ENCODE assay signal across 7 mouse cellular contexts in genomic region chr10:126961757-126962156, GRCm38 (mm10). TPM values are rescaled to one million over a fixed set of nuclear protein-coding genes. Genes with fewer than 3 reads are reported as not detected.
DNase-seq lines count a peak whose midpoint lies in the region; ATAC-seq and TF ChIP-seq lines count a peak whose summit lies in the region.

No protein-coding gene starts in this region.

- H3K4me2 ChIP-seq in embryonic facial prominence, embryonic 15.5 days (replicated peaks), result peak overlapping the region; percentile 35
- no peak overlapping the region for H3K4me2 ChIP-seq in heart, postnatal 0 days (ENCODE audit: low read depth, low read length)
- H3K4me2 ChIP-seq in stomach, postnatal 0 days (replicated peaks; ENCODE audit: low read depth), result no peak overlapping the region

- H3K9ac ChIP-seq in embryonic facial prominence, embryonic 15.5 days, result no peak overlapping the region
- H3K9ac ChIP-seq in heart, postnatal 0 days (replicated peaks; ENCODE audit: low read depth, low read length), result 0 out of 2 replicates have a peak overlapping the region, but pooled peaks have one; percentile 11
- H3K9ac ChIP-seq in stomach, postnatal 0 days (ENCODE audit: low read length), result no peak overlapping the region

- H3K4me1 ChIP-seq in embryonic facial prominence, embryonic 15.5 days, result peaks cover 42% of the 10 kb centered on the region
- H3K4me1 ChIP-seq in heart, postnatal 0 days (ENCODE audit: control insufficient read depth, insufficient read depth), result peaks cover 20% of the 10 kb centered on the region
- peaks cover 4% of the 10 kb centered on the region; the same call in 1 of the 2 replicates for H3K4me1 ChIP-seq in stomach, postnatal 0 days (replicated peaks; ENCODE audit: control insufficient read depth, insufficient read depth)

- ATAC-seq in embryonic facial prominence, embryonic 15.5 days (ENCODE audit: insufficient number of reproducible peaks, low FRiP score, low TSS enrichment, low read depth), result no peak
- ATAC-seq in heart, postnatal 0 days (ENCODE audit: insufficient read depth, low read depth), result no peak
- ATAC-seq in stomach, postnatal 0 days (ENCODE audit: low FRiP score, low TSS enrichment), result peak; percentile 33

- H3K27ac ChIP-seq in embryonic facial prominence, embryonic 15.5 days (replicated peaks), result peak overlapping the region; percentile 97
- H3K27ac ChIP-seq in heart, postnatal 0 days (ENCODE audit: low read depth), result peak overlapping the region; percentile 75
- peak overlapping the region; percentile 74 for H3K27ac ChIP-seq in stomach, postnatal 0 days (replicated peaks)

- H3K4me3 ChIP-seq in embryonic facial prominence, embryonic 15.5 days (replicated peaks), result no peak overlapping the region
- H3K4me3 ChIP-seq in heart, postnatal 0 days (ENCODE audit: low read depth, low read length), result no peak overlapping the region
- H3K4me3 ChIP-seq in stomach, postnatal 0 days (ENCODE audit: low read depth, low read length), result no peak overlapping the region

- DNase-seq in ES-CJ7 (ENCODE audit: low read depth, low spot score), result peak; percentile 79
- peak; percentile 43 to 80 for DNase-seq in adrenal gland, adult (ENCODE audit: inconsistent age in 2 of 2, low spot score in 1 of 2)
- no peak for DNase-seq in heart, postnatal 0 days (ENCODE audit: low spot score)
- peak; percentile 47 to 63 for DNase-seq in layer of hippocampus, postnatal 36 days
- no peak for DNase-seq in stomach, postnatal 0 days (ENCODE audit: low spot score)
- DNase-seq in spleen, adult 12 weeks (ENCODE audit: low spot score), result no peak

- no peak for TF ChIP-seq CTCF in heart, postnatal 0 days (IDR thresholded peaks at IDR 0.05; ENCODE audit: low read depth)
- TF ChIP-seq CTCF in stomach, postnatal 0 days (IDR thresholded peaks at IDR 0.05; ENCODE audit: low read depth), result no peak

- H3K36me3 ChIP-seq in embryonic facial prominence, embryonic 15.5 days, result no peaks in the 10 kb centered on the region
- no peaks in the 10 kb centered on the region for H3K36me3 ChIP-seq in heart, postnatal 0 days (replicated peaks; ENCODE audit: control insufficient read depth, insufficient read depth, low read length)
- no peaks in the 10 kb centered on the region for H3K36me3 ChIP-seq in stomach, postnatal 0 days (ENCODE audit: control insufficient read depth, insufficient read depth, low read length)

- no peaks in the 10 kb centered on the region for H3K27me3 ChIP-seq in embryonic facial prominence, embryonic 15.5 days
- H3K27me3 ChIP-seq in heart, postnatal 0 days (ENCODE audit: control insufficient read depth, insufficient read depth, low read length), result no peaks in the 10 kb centered on the region
- H3K27me3 ChIP-seq in stomach, postnatal 0 days (ENCODE audit: control insufficient read depth, insufficient read depth, low read length), result no peaks in the 10 kb centered on the region

- no peak for TF ChIP-seq EP300 in heart, postnatal 0 days (IDR thresholded peaks at IDR 0.05; ENCODE audit: low read depth)
- no peak for TF ChIP-seq EP300 in stomach, postnatal 0 days (optimal IDR thresholded peaks at IDR 0.05)

- 52% methylated on average over 10 of the region's 10 CpGs for WGBS in embryonic facial prominence, embryonic 15.5 days
- 69% methylated on average over 10 of the region's 10 CpGs for WGBS in heart, postnatal 0 days
- 58% methylated on average over 10 of the region's 10 CpGs for WGBS in stomach, postnatal 0 days

- no peaks in the 10 kb centered on the region for H3K9me3 ChIP-seq in embryonic facial prominence, embryonic 15.5 days (replicated peaks)
- no peaks in the 10 kb centered on the region for H3K9me3 ChIP-seq in heart, postnatal 0 days (replicated peaks; ENCODE audit: control insufficient read depth, low read length)
- no peaks in the 10 kb centered on the region for H3K9me3 ChIP-seq in stomach, postnatal 0 days (ENCODE audit: control insufficient read depth, low read length)

RNA-seq across cellular contexts. Expression of gene Ctdsp2, which starts 16.8 kb away (rescaled TPM):
- polyA plus RNA-seq in embryonic facial prominence, embryonic 15.5 days (2015; fragmentation: Nextera tagmentation; extraction: Ambion mirVana), result 92.5 and 93.9 TPM in 2 replicates
- total RNA-seq in heart, postnatal 0 days (2014; rRNA removed; ENCODE audit: low replicate concordance), result 137 and 155 TPM in 2 replicates
- 26.4 and 27.4 TPM in 2 replicates for polyA plus RNA-seq in heart, postnatal 0 days (2015; fragmentation: Nextera tagmentation; extraction: Ambion mirVana)
- 100 to 1,000 TPM; 103 to 114 TPM for total RNA-seq in layer of hippocampus, postnatal 36 days (2021)
- polyA plus RNA-seq in stomach, postnatal 0 days (2015; fragmentation: Nextera tagmentation; extraction: Ambion mirVana), result 29.1 and 33.0 TPM in 2 replicates

RNA-seq across cellular contexts. Expression of gene Avil, which starts 38.8 kb away (rescaled TPM):
- 1.6 and 1.8 TPM in 2 replicates for polyA plus RNA-seq in embryonic facial prominence, embryonic 15.5 days (2015; fragmentation: Nextera tagmentation; extraction: Ambion mirVana)
- total RNA-seq in heart, postnatal 0 days (2014; rRNA removed; ENCODE audit: low replicate concordance), result 0.04 and 1.9 TPM in 2 replicates
- polyA plus RNA-seq in heart, postnatal 0 days (2015; fragmentation: Nextera tagmentation; extraction: Ambion mirVana), result 0.07 and 0.11 TPM in 2 replicates
- total RNA-seq in layer of hippocampus, postnatal 36 days (2021), result under 1 TPM; 0.35 to 0.40 TPM
- 10.7 and 12.3 TPM in 2 replicates for polyA plus RNA-seq in stomach, postnatal 0 days (2015; fragmentation: Nextera tagmentation; extraction: Ambion mirVana)

Comparison
In these comparisons a context has a peak if more than half of its experiments do, and no peak if none do; other contexts are left out.
1. DNase-seq: peak in ES-CJ7 (single experiment), adrenal gland, adult (2 of 2) and layer of hippocampus, postnatal 36 days (2 of 2); none in heart, postnatal 0 days (single experiment), stomach, postnatal 0 days (single experiment) and spleen, adult 12 weeks (single experiment).
2. Peak in every context shown above with its lines, with median percentiles within 50 percentile points of each other: H3K27ac ChIP-seq.